Mouse (Mus musculus): ENCODE results near the gene Bmpr1b. TPM values are rescaled to one million over a fixed set of nuclear protein-coding genes. Genes with fewer than 3 reads are reported as not detected.
A peak's percentile ranks its signal among the peaks of the same experiment; 100 is the strongest.

The Bmpr1b gene
- polyA plus RNA-seq, 1 experiment from 2014 or later, result 2.7 TPM

DNA sequence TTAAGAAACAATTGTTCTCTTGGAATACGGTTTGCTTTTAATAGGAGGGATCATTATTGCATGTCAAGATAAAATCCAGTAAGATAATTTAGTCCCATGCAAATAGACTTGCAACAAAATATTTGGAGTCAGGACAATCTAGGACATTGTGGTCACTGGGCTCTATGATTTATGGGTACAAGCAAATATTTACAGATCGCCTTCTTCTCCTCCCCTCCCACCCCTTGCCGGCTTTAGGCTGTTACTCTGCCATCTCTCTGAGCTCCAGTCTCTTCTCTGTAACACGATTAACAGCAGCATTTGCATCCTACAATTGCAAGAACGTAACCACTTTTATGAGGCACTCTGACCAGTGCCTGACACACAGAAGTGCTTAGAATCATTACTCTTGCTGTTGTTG, 104.1 kb downstream of the Bmpr1b start:
- no peaks in the 10 kb centered on the region for H3K36me3 ChIP-seq (ENCODE audit: control insufficient read depth, insufficient read depth, low read length)
- no peak for DNase-seq (ENCODE audit: low spot score)
- TF ChIP-seq EP300 (optimal IDR thresholded peaks at IDR 0.05) (no peak), CTCF (IDR thresholded peaks at IDR 0.05; ENCODE audit: low read depth) (no peak)
- H3K4me2 ChIP-seq (replicated peaks; ENCODE audit: low read depth), result no peak overlapping the region
- 36% methylated on average over 5 of the region's 5 CpGs for WGBS
- H3K4me3 ChIP-seq (ENCODE audit: low read depth, low read length), result no peak overlapping the region
- no peaks in the 10 kb centered on the region; the same call in 1 of the 2 replicates for H3K4me1 ChIP-seq (replicated peaks; ENCODE audit: control insufficient read depth, insufficient read depth)
- no peak for ATAC-seq (ENCODE audit: low FRiP score, low TSS enrichment)
- H3K9ac ChIP-seq (ENCODE audit: low read length), result no peak overlapping the region
- H3K27ac ChIP-seq (replicated peaks), result no peak overlapping the region
- H3K9me3 ChIP-seq (ENCODE audit: control insufficient read depth, low read length), result no peaks in the 10 kb centered on the region
- H3K27me3 ChIP-seq (ENCODE audit: control insufficient read depth, insufficient read depth, low read length), result no peaks in the 10 kb centered on the region

DNA sequence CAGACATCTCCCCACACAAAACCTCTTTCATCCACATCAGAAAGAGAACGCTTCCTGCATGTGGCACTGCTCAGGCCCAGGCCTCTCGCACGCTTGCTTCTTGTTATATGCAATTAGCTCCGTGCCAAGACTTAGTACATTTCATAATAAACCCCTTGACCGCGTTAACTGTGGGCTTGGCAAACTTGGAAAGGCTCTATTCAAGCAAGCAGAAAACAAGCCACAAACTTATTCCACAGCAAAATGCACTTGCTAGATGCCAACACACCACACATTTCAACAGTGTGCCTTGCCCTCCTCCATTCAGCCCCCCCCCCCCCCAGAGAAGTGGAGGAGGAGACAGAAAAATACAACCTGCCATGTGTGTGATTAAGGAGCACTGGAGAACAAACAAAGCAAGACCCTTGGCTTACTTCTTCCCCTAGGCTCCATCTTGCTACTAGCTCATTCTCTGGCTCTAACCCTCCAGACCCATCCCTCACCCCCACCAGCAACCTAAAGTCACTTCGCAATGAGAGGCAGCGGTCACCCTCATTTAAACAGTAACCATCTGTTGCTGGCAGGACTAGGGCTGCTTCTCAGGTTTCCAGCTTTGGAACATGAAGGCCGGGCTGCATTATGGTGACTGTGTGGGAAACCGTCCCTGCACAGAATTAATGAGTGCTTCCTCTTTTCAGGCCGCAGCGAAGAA, 105.5 kb downstream of the Bmpr1b start:
- no peak overlapping the region; the same call in 1 of the 2 replicates for H3K4me2 ChIP-seq (replicated peaks; ENCODE audit: low read depth)
- no peaks in the 10 kb centered on the region for H3K36me3 ChIP-seq (ENCODE audit: control insufficient read depth, insufficient read depth, low read length)
- no peaks in the 10 kb centered on the region for H3K27me3 ChIP-seq (ENCODE audit: control insufficient read depth, insufficient read depth, low read length)
- H3K9me3 ChIP-seq (ENCODE audit: control insufficient read depth, low read length), result no peaks in the 10 kb centered on the region
- H3K27ac ChIP-seq (replicated peaks), result peak overlapping the region; percentile 46
- H3K4me1 ChIP-seq (replicated peaks; ENCODE audit: control insufficient read depth, insufficient read depth), result no peaks in the 10 kb centered on the region; the same call in 1 of the 2 replicates
- ATAC-seq (ENCODE audit: low FRiP score, low TSS enrichment) (peak; percentile 51; the same call in 1 of the 2 replicates), DNase-seq (ENCODE audit: low spot score) (no peak)
- TF ChIP-seq CTCF (IDR thresholded peaks at IDR 0.05; ENCODE audit: low read depth) (no peak), EP300 (optimal IDR thresholded peaks at IDR 0.05) (no peak)
- WGBS, result 37% methylated on average over 12 of the region's 12 CpGs
- H3K4me3 ChIP-seq (ENCODE audit: low read depth, low read length), result no peak overlapping the region
- H3K9ac ChIP-seq (ENCODE audit: low read length), result no peak overlapping the region

DNA sequence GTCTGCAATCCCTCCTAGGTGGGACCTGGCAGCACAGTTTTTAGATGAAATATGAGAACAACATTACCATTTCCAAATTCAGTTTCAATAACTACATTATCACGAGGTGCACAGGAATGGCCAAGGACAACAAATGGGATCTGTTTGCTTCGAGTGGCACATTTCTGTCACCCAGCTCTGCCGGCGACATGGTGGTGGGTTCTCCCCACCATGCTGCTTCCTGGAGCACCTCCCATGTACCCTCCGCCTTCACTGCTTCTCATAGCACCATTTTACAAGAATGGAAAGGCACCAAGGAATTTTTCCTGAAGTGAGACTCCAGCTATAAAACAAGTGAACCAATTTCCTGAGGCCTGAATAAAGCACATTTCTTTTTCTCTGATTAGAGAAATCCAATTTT, 108.0 kb downstream of the Bmpr1b start:
- Histone ChIP-seq H3K36me3 (ENCODE audit: control insufficient read depth, insufficient read depth, low read length) (no peaks in the 10 kb centered on the region), H3K27ac (replicated peaks) (no peak overlapping the region), H3K4me1 (replicated peaks; ENCODE audit: control insufficient read depth, insufficient read depth) (no peaks in the 10 kb centered on the region; the same call in 1 of the 2 replicates), H3K9ac (ENCODE audit: low read length) (no peak overlapping the region), H3K9me3 (ENCODE audit: control insufficient read depth, low read length) (no peaks in the 10 kb centered on the region), H3K4me2 (replicated peaks; ENCODE audit: low read depth) (no peak overlapping the region), H3K27me3 (ENCODE audit: control insufficient read depth, insufficient read depth, low read length) (no peaks in the 10 kb centered on the region), H3K4me3 (ENCODE audit: low read depth, low read length) (no peak overlapping the region)
- DNase-seq (ENCODE audit: low spot score), result no peak
- ATAC-seq (ENCODE audit: low FRiP score, low TSS enrichment), result no peak
- TF ChIP-seq EP300 (optimal IDR thresholded peaks at IDR 0.05) (no peak), CTCF (IDR thresholded peaks at IDR 0.05; ENCODE audit: low read depth) (no peak)
- 82% methylated on average over 5 of the region's 5 CpGs for whole genome bisulfite sequencing

DNA sequence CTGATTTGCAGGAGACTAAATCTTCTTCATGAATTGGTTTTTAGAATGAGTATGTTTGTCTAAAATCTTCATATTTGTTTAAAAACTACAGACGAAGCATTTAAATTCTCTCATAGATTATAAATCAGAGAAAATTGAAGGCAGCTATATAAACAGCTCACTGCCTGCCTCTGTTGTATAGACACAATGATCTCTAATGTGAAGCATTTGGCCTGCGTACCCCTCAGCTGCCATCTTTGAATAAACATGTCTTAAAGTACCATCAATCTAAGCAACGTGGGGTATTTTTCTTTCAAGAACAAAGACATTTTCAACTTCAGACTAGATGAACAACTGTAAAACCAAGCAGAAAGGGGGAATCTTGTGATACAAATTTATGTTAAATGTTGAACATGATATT, 109.3 kb downstream of the Bmpr1b start:
- Histone ChIP-seq H3K27ac (replicated peaks) (no peak overlapping the region), H3K36me3 (ENCODE audit: control insufficient read depth, insufficient read depth, low read length) (no peaks in the 10 kb centered on the region), H3K4me1 (replicated peaks; ENCODE audit: control insufficient read depth, insufficient read depth) (no peaks in the 10 kb centered on the region; the same call in 1 of the 2 replicates), H3K4me3 (ENCODE audit: low read depth, low read length) (no peak overlapping the region), H3K9ac (ENCODE audit: low read length) (no peak overlapping the region), H3K9me3 (ENCODE audit: control insufficient read depth, low read length) (no peaks in the 10 kb centered on the region), H3K4me2 (replicated peaks; ENCODE audit: low read depth) (no peak overlapping the region), H3K27me3 (ENCODE audit: control insufficient read depth, insufficient read depth, low read length) (no peaks in the 10 kb centered on the region)
- ATAC-seq (ENCODE audit: low FRiP score, low TSS enrichment) (no peak), DNase-seq (ENCODE audit: low spot score) (no peak)
- WGBS, result 44% methylated on average over 3 of the region's 3 CpGs
- TF ChIP-seq CTCF (IDR thresholded peaks at IDR 0.05; ENCODE audit: low read depth) (no peak), EP300 (optimal IDR thresholded peaks at IDR 0.05) (no peak)

DNA sequence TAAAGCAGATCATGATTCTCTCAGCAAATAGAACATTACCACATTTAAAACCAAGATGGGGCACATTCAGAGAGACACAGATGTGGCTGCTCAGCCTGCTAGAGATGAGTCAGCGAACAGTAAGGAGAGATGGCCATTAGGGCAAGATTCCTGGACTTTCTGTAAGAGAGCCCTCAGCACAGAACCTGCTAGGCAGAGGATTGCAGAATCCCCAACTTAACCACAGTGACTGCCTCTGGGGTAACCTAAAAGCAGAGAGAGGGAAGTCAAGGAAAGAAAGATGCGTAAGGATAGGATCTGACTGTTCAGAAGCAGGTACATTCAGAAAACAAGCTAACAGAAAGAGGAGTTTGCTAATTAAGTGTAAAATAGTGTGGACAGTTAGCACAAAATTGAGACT, 118.5 kb downstream of the Bmpr1b start:
- no peak for DNase-seq (ENCODE audit: low spot score)
- ATAC-seq (ENCODE audit: low FRiP score, low TSS enrichment), result no peak
- no peak overlapping the region for H3K27ac ChIP-seq (replicated peaks)
- no peak for TF ChIP-seq CTCF (IDR thresholded peaks at IDR 0.05; ENCODE audit: low read depth)
- no peak for TF ChIP-seq EP300 (optimal IDR thresholded peaks at IDR 0.05)
- H3K27me3 ChIP-seq (ENCODE audit: control insufficient read depth, insufficient read depth, low read length), result no peaks in the 10 kb centered on the region
- 99% methylated on average over 2 of the region's 2 CpGs for WGBS
- no peaks in the 10 kb centered on the region for H3K4me1 ChIP-seq (replicated peaks; ENCODE audit: control insufficient read depth, insufficient read depth)
- H3K9ac ChIP-seq (ENCODE audit: low read length), result no peak overlapping the region
- H3K4me2 ChIP-seq (replicated peaks; ENCODE audit: low read depth), result no peak overlapping the region
- no peaks in the 10 kb centered on the region for H3K36me3 ChIP-seq (ENCODE audit: control insufficient read depth, insufficient read depth, low read length)
- H3K4me3 ChIP-seq (ENCODE audit: low read depth, low read length), result no peak overlapping the region
- no peaks in the 10 kb centered on the region for H3K9me3 ChIP-seq (ENCODE audit: control insufficient read depth, low read length)

DNA sequence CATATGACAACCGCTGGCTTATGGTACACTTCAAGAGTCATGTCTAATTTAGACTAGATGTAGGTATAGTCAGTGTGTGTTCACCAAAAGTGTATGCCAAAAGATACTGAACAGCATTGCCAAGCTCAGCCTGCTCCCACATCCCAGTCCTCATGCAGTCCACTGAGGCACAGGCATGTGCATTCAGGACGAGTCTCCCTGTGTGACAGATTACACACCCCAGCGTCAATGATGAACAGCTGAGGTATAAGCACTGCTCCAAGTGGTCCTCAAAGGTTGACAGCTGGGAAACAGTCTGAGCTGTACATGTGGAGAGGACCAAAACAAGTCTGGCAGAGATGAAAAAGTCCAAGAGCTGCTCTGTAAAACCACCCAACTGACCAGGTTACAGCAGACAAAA, 119.6 kb downstream of the Bmpr1b start:
- DNase-seq (ENCODE audit: low spot score) (no peak), ATAC-seq (ENCODE audit: low FRiP score, low TSS enrichment) (no peak)
- Histone ChIP-seq H3K27me3 (ENCODE audit: control insufficient read depth, insufficient read depth, low read length) (no peaks in the 10 kb centered on the region), H3K36me3 (ENCODE audit: control insufficient read depth, insufficient read depth, low read length) (no peaks in the 10 kb centered on the region), H3K4me1 (replicated peaks; ENCODE audit: control insufficient read depth, insufficient read depth) (no peaks in the 10 kb centered on the region), H3K4me2 (replicated peaks; ENCODE audit: low read depth) (no peak overlapping the region), H3K27ac (replicated peaks) (no peak overlapping the region), H3K9me3 (ENCODE audit: control insufficient read depth, low read length) (no peaks in the 10 kb centered on the region), H3K9ac (ENCODE audit: low read length) (no peak overlapping the region), H3K4me3 (ENCODE audit: low read depth, low read length) (no peak overlapping the region)
- TF ChIP-seq CTCF (IDR thresholded peaks at IDR 0.05; ENCODE audit: low read depth) (no peak), EP300 (optimal IDR thresholded peaks at IDR 0.05) (no peak)
- 64% methylated on average over 3 of the region's 3 CpGs for WGBS

All from stomach, postnatal 0 days (tissue).